Mouse (Mus musculus): ENCODE measurements at regions not wholly inside any gene's neighbourhood (a gene's known extent, or its start where the extent isn't known, plus 50 kb on each side); places are given as distances from the start of the nearest gene placed in this dataset.

DNA sequence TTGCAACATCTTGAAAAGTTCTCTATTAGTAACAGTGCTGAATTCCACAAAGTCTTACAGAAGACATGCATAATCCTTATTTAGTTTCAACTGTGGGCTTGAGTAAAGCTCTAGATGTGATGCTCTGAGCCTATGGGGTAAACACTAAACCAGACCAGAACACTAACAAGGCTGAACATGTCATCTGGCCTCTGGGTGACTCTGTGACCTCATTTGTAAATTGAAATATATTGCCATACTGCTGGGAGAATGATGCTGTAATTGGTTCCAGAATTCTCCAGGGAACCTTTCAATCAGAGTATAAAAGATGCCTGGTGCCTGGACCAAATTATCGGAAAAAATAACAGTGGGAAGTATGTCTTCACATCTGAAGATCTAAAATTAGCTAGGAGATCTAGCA is 309.9 kb upstream of the Megf9 start:
- DNase-seq (ENCODE audit: low read depth, low spot score), result peak; percentile 63

DNA sequence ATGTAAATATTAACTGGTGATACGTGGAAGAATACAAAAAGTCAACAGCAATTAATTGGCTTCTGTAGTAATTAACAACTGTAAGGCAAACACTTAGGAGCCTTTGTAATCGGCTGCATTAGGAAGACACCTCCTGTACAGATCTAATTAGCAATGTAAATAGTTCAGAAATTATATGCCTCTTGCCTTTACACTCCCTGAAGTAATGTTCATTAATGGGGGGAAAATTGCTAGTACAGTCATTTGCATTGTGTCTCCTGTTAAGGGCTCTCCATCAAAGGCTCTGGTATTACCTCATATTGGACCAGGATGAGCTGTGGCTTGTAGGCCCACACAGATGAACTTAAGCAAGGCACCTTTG is 276.1 kb upstream of the Megf9 start:
- DNase-seq (ENCODE audit: low read depth, low spot score), result no peak

DNA sequence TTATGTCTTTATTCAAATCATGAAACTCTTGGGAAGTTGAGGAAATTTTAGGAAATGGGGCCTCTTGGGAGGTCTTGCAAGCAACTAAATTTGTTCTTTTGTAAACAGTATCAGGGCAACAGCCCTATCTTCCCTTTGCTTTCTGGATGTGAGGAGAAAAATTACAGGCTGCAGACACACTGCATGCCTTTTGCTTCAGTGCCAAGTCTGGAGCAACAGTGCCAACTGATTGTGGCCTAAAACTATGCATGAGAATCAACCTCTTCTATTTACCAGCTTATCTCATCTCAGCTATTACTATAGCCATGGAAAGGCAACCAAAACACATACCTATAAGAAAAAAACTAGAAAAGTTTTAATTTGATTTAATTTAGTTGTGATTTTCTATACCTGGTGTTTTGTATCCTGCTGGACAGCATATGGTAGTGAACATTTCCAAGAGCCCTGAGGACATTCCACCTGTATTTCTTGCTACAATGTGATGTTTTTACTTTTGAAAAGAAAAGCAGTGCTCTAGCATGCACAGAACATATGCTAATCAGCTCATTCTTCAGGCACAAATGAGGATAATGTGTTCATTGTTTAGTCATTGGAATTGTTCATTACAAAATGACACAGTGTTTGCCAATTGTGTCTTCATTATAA is 275.6 kb upstream of the Megf9 start:
- no peak for DNase-seq (ENCODE audit: low read depth, low spot score)

DNA sequence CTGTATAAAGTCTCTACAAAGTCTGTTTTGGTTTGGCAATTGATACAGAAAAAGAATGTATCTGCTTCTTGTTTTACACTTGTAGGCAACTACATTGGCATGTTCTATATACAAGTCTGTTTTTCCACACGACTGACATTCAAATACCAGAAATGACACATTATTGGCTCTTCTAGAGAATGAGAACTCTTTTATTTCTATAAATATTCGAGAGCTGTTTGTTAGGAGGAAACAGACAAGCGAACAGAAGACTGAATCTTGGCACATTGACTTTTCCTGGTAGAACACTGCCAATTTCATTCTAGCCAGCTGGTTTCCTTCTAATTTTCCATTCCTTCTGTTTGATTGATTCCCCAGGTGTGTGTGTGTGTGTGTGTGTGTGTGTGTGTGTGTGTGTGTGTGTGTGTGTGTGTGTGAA is 270.1 kb upstream of the Megf9 start:
- no peak for DNase-seq (ENCODE audit: low read depth, low spot score)

DNA sequence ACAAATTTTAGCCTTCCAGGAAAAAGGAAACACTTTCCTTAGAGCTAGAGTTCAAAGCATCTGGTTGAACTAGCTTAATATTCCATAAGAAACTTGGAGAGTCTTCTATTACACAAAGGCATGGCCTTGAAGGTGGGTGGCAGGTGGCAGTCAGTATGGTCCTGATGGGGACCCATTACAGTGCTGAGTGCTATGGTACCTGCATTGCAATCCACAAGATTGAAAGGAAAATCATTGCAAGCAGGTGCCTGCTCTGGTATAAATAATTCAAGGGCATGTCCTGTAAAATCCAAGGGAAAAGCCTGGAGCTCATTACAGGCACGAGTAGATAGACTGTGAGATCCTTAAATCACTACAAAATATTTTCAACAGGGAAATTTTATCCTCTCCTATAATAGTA is 263.7 kb upstream of the Megf9 start:
- no peak for DNase-seq (ENCODE audit: low read depth, low spot score)

DNA sequence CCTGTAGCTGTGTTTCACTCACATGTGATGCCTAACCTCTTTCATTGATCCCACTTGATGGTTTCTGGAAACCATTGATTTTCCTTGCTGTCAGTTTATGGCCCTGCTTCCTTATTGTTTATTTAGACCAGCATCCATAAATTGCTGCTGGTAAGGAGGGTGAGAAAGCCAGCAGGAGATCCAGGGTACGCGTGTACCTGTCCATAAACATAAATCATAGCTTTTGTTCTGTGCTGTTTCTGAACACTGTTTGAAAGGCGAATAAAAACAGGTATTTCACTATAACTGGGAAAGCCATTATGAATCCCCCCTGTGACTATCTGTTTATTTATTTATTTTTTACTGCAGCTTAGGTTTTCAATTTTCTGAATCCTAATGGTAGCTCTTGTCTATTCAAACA is 263.1 kb upstream of the Megf9 start:
- DNase-seq (ENCODE audit: low read depth, low spot score), result no peak

DNA sequence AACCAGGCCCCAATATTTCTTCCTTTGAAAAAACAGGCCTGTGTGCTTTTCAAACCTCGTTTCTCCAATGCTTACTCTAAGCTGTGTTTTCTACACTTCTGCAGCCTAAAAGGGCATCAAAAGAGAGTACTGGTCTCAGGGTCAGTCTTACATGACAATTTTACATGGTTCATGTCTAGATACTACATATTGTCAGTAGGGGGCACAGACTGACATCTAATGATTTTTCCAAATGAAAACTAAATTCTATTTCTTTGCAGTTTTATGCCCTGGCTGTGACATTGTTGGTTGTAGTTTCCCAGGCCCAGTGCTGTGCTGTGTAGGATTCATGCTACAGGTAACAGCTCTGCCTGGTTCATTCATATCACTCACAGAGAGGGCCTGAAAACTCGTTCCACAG is 248.7 kb upstream of the Megf9 start:
- no peak for DNase-seq (ENCODE audit: low read depth, low spot score)

DNA sequence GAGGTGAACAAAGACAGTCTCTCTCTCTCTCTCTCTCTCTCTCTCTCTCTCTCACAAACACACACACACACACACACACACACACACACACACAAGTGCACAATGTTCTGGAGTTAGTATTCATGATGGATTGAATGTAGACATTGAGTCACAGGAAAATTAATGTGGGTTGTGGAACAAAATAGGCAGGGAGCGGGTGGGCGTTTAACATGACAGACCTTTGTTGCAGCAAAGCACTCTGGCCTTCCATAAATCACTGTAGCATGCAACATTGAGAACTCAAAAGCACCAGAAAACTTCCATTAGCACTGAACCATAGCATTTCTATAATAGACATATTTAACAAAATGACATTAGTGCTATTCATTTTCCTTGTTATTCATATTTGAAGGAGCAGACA is 246.8 kb upstream of the Megf9 start:
- peak; percentile 48 for DNase-seq (ENCODE audit: low read depth, low spot score)

DNA sequence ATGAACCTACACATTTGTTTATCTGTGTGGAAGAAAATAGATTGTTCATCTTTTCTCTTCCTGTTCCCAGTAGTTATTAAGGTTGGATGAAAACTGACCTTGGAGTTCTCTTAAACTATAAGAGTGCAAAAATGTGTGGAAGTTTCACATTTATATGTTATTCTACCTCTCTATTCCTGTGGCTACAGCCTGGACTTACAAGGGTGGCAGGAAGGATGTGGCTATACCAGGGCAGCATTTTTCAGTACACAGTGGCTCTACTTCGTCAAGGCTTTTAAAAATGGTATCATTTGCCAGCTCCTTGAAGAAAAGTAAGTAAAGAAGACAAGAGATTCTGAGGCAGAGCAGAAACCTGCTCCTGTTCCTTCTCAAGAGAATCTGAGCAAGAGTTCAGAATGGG is 241.5 kb upstream of the Megf9 start:
- DNase-seq (ENCODE audit: low read depth, low spot score), result no peak

DNA sequence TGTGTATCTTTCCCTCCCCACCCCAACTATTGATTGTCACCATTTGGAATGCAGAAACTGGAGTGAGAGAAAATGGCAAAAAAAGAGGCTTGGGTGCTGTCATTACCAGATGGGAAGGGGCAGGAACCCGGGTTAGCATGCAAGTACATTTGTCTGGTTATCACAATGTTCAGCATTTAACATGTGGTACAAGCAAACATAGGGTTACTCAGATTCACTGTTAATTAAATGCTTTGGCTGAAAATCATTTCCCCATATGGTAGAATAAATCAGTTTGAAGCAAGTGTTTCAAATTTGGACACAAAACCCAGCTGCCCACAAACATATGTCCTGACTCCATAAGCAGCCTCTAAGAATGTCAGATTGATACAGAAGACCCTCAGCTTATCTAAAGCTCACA is 208.6 kb upstream of the Megf9 start:
- DNase-seq (ENCODE audit: low read depth, low spot score), result no peak

DNA sequence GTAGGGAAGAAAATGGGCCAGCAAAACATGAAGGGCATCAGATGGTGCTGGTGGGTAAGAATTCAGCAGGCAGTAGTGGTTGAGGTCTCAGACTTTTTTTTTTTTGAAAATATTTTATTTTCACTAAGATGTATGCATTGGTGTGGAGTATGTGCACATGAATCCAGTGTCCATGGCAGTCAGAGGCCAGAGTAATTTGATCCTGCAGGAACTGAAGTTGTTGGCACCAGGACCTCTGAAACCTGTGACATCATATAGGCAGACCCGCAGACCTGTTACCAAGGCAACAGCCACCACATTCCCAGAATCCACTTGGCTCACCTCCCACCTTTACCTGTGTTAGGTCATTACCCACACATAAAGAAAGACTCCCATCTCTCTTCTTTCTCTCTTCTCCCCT is 207.2 kb upstream of the Megf9 start:
- no peak for DNase-seq (ENCODE audit: low read depth, low spot score)

DNA sequence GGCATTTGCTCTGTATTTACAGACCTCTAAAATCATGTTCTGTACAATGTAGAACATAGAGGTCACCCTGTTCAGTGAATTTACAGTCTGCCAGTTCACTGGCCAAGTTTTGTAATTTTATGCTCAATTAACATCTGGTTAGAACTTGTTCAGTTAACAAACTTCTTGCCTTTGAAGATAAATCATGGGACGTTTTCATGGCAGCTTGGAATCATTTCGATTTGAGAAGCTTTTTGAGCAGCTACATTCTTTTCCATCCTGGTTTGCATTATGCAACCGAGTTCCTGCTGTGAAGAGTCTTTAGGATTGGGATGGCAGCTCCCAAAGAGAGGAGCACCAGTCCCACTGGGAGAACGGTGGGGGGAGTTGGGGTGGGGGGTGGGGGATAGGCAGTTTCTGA is 206.3 kb upstream of the Megf9 start:
- DNase-seq (ENCODE audit: low read depth, low spot score), result peak; percentile 63

DNA sequence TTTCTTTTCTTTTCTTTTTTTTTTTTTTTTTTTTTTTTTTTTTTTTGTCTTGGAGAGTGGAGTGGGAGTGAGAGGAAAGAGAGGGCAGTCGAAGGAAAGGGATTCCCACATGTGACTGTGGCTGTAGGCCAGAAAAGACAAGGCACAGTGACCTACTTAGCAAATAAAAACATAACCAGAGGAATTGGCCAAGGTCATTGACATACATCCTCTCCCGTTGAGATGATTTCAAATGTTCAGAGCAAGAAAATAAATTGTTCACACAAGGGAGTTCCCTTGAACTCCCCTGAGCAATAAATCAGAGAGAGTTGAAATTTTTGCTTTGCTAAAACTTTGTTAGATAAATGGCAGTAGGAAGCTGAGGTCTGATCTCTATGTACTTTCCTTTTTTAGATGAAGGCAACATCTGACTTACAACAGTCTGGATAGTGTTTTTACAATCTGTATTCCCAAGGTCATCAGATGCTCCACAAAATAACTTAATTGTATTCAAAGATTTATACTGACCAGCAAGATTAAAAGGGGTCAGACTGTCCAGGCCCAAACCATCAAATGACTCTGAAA is 174.4 kb upstream of the Megf9 start:
- DNase-seq (ENCODE audit: low read depth, low spot score), result peak; percentile 63

DNA sequence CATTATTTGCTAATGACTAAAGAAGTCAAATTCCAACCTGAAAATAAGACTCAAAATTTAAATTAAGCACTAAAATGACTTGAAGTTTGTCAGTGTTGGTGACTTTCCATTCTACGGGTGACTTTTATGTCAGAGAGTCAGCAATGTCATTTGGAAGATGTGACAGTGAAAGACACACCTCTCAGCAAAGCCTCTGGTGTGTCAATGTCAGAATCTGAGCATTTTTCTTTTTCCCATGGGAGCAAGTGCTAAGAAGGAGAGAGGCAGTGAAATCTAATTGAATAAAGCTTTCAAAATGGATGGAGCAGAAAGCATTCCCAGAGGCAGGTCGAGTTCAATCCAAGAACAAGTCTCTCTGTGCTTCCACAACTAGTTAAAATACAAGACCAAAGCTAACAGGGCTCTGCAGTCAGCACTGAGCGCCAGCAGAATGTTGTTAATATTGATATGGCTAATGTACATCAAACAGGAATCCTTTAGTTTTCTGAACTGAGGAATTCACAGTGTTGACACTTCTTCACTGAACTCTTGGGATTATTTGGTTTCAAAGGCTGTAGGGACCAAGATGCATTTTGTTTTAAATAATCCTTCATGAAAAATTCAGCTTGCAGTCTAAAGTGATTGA is 170.4 kb upstream of the Megf9 start:
- DNase-seq (ENCODE audit: low read depth, low spot score), result no peak

DNA sequence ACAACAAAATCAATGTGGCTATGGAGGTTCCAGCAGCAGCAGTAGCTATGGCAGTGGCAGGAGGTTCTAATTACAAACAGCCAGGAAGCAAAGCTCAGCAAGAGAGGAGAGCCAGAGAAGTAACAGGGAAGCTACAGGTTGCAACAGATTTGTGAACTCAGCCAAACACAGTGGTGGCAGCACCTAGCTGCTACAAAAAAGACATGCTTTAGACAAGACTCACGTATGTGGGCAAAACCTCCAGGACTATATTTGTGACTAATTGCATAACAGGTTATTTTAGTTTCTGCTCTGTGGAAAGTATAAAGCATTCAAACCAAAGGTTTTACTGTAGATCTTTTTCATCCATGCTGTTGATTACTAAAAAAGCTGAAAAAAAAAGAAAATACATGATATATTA is 166.1 kb upstream of the Megf9 start:
- DNase-seq (ENCODE audit: low read depth, low spot score), result no peak

DNA sequence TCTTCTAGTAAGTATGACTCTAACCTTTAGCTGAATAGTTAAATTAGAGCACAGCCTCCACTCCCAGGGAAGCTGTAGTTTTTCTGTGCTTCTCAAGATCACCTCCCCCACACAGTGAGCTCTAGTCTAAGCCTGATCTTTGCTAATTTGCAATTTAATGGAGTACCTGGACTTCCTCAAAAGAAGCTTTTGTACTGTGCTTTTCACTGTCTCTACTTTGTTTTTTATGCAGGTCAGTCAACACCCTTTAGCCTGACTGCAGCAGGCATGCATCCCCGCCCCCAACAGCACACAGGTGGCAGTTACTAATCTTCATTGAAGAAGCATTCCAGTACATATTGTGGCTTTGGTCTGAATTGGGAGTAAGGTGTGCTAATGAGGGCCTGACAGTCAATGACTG is 129.4 kb upstream of the Megf9 start:
- no peak for DNase-seq (ENCODE audit: low read depth, low spot score)

DNA sequence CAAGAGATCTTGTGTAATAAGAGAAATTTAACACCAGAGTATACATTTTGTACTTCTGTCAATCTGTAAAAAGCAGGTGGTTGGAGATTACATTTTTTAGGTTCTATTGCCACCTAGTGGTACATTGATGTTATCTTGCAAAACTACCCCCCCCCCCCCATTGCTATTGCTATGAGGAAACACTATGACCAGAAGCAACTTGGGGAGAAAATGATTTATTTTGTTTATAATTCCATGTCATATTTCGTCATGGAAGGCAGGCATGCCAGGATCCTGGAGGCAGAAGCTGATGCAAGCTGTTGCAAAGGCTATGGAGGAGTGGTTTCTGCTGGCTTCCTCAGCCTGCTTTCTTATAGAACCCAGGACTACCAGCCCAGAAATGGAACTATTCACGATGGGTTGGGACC is 86.6 kb upstream of the Megf9 start:
- DNase-seq (ENCODE audit: low read depth, low spot score), result peak; percentile 8

DNA sequence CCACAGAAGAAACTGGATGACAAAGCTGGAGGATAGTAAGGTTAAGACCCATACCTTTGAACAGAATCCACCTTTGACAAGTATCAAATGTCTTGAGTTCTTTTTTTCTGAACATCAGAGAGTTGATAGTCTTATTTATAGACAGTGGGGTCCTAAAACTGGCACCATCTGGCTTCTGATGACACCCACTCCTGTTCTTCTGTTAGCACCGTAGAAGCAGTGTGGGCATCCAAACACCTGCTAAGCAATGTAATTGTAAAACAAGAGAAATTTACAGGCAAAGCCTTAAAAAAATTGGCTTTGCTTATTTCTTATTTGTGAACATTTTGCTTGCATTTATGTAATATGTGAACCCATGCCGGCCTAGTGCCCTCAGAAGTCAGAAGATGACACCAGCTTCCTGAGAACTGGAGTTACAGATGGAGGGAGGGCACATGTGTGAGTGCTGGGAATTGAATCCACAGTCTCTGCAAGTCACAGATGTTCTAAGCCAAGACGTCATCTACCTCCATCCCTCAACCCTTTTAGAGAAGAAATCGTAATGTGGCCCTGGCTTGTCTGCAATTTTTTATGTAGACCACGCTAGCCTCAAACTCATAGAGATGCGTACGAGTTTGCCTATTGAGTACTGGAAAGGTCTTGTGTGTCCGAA is 85.0 kb upstream of the Megf9 start:
- DNase-seq (ENCODE audit: low read depth, low spot score), result no peak

DNA sequence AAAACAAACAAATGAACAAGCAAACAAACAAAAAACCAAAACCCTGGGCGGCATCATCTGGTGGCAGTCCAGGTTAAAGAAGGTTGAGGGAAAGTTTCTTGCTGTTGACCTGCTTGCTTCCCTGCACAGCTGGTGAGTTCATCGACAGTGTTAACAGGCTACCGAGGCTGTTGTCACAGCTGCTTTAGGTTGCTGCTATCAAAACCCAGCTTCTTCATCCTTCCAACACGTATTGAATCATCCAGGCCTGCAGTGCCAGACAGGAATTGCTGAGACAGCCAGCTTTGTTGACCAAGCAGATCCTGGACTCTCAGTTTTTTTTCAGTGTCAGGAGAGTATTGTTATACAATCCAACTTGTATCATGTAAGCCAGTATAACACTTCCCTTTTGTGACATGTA is 81.0 kb upstream of the Megf9 start:
- peak; percentile 44 for DNase-seq (ENCODE audit: low read depth, low spot score)

DNA sequence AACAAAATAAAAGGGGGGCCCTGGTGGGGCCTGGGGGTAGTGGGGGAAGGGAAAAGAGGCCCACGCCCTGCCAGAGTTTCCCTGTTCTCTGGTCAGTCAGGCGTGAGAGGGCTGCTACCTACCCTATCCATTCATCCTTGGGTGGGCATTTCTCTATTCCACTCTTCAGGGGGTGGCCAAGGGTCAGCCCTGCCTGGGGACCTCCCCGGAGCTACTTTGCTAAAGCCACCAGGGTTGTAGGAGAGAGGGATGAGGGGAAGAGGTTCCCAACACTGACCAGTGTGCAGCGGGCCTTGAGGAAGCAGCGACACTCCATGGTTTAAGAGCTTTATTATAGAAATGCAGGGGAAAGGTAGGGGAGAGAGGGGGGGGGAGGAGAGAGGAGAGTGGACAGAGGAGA is 79.6 kb upstream of the Megf9 start:
- DNase-seq (ENCODE audit: low read depth, low spot score), result no peak

DNA sequence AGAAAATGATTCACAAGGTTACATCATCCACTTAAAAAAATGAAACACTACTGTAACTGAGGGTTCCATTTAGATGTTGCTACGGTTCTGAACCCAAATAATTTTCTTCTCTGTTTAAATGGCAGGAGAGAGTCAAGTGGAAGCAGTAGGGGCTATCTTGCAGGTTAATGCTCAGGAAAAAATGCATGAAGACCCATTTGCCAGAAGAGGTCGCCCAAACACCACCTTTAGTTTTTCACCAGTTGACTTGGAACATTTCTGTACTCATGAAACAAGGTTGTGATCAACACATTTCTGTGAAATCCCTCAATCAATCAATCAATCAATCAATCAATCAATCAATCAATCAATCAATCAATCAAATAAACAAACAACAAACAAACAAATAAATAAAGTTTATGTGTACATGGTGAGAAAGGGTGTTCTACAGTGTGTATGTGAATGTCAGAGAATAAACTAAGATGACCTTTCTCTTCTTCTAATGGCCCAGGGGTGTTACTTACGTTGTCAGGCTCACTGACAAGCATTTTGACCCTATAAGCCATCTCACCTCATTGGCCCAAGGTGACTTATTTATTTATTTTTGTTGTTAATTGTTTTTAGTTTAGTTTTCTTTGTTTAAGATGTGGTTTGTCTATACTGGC is 68.5 kb upstream of the Megf9 start:
- DNase-seq (ENCODE audit: low read depth, low spot score), result peak; percentile 74

DNA sequence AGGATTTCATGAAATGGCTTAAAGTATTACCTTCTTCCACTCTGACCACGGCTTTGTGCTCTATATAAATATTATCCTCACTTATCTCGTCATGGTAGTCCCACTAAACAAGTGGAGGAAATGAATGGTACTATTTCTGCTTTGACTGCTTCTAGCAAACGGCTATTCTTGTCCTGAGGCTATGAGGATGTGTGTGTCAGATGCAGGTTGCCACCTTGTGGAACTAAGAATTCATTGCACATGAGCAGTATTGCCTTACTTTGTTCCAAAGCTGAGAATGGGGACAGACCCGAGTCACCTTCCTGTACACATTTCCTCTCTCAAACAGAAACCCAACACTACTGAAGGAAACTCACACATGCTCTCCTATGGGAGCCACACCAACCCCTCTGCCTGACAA is 66.5 kb upstream of the Megf9 start:
- DNase-seq (ENCODE audit: low read depth, low spot score), result peak; percentile 44

Data from mesoderm, embryonic 11.5 days (tissue).